Mouse (Mus musculus) heart, embryonic 10.5 days (tissue): ENCODE results near the gene Gm8068. TPM values are rescaled to one million over a fixed set of nuclear protein-coding genes. Genes with fewer than 3 reads are reported as not detected.
A peak's percentile ranks its signal among the peaks of the same experiment; 100 is the strongest.
"Not testable (repeated sequence)": the region's sequence is repeated elsewhere in the genome, so short reads cannot be mapped to it uniquely, and the experiment has no call there.

Source experiments
- DNase-seq: peaks from one replicate; pipeline ENCODE4 v3.0.0-alpha.2; 2017; ENCODE audit warnings: low spot score
- H3K27ac ChIP-seq: fragments of 300-500 bp; sonication (generic); 2 replicates; pipeline ENCODE4 v1.5.1; 2016; ENCODE audit warnings: mild to moderate bottlenecking
- H3K27me3 ChIP-seq: fragments of 300-500 bp; sonication (generic); 2 replicates; pipeline ENCODE4 v1.6.1; 2016; ENCODE audit warnings: mild to moderate bottlenecking; ENCODE audit not compliant: poor library complexity, insufficient read depth, severe bottlenecking
- H3K36me3 ChIP-seq: fragments of 300-500 bp; sonication (generic); 2 replicates; pipeline ENCODE4 v1.6.1; 2016; ENCODE audit warnings: mild to moderate bottlenecking, moderate library complexity
- H3K4me1 ChIP-seq: fragments of 300-500 bp; sonication (generic); 2 replicates; pipeline ENCODE4 v1.6.1; 2016; ENCODE audit warnings: mild to moderate bottlenecking
- H3K4me3 ChIP-seq: fragments of 300-500 bp; sonication (generic); 2 replicates; pipeline ENCODE4 v1.5.1; 2016; ENCODE audit warnings: mild to moderate bottlenecking, moderate library complexity
- H3K9me3 ChIP-seq: fragments of 300-500 bp; sonication (generic); 2 replicates; pipeline ENCODE4 v1.6.1; 2016; ENCODE audit warnings: mild to moderate bottlenecking, moderate library complexity
- WGBS: fragments of 180-500 bp; shearing (Covaris S2); methylation state at CpG from one replicate; pipeline ENCODE4 v1.1.7; 2016; 5-methylcytosine and 5-hydroxymethylcytosine counted together
- polyA plus RNA-seq: library from polyadenylated mRNA; unstranded; fragments of >200 nt; fragmentation: Nextera tagmentation; extraction: Ambion mirVana; gene quantifications from 2 replicates; pipeline ENCODE4 v1.2.1, GENCODE M21; 2016

The Gm8068 gene
- not detected in 2 replicates for polyA plus RNA-seq

GRCm38 (mm10) chr14:41701785-41702184 lies at the start of gene Gm8068:
Gene Gm8068 (minus strand): TSS chr14:41701885.
- H3K9me3 ChIP-seq, H3K27me3 ChIP-seq, H3K4me3 ChIP-seq, H3K36me3 ChIP-seq, DNase-seq, H3K4me1 ChIP-seq, H3K27ac ChIP-seq: not testable (repeated sequence)
- no CpG with 5 or more reads among the region's 3 CpGs for WGBS

GRCm38 (mm10) chr14:41750514-41750913 lies 48.8 kb upstream of the Gm8068 start, which contains the start of gene Gm7929:
Gene Gm7929 (minus strand): TSS chr14:41750614.
- H3K4me1 ChIP-seq, H3K27ac ChIP-seq, H3K9me3 ChIP-seq, H3K27me3 ChIP-seq, H3K4me3 ChIP-seq, H3K36me3 ChIP-seq, DNase-seq: not testable (repeated sequence)
- 92% methylated on average over 1 of the region's 1 CpGs for WGBS

- DNase-seq: peak; percentile 36
- 61% methylated on average over 17 of the region's 17 CpGs for WGBS
- H3K9me3 ChIP-seq, H3K4me1 ChIP-seq, H3K4me3 ChIP-seq, H3K27ac ChIP-seq, H3K27me3 ChIP-seq, H3K36me3 ChIP-seq: not testable (repeated sequence)
These were observed 21.8 kb upstream of the Gm8068 start for GRCm38 (mm10) chr14:41723437-41723836.

- H3K9me3 ChIP-seq, H3K36me3 ChIP-seq, H3K27ac ChIP-seq, H3K27me3 ChIP-seq, H3K4me1 ChIP-seq, DNase-seq, H3K4me3 ChIP-seq: not testable (repeated sequence)
- WGBS: 71% methylated on average over 1 of the region's 1 CpGs
These were observed 15.5 kb upstream of the Gm8068 start for GRCm38 (mm10) chr14:41717180-41717579.

- H3K4me1 ChIP-seq, H3K27ac ChIP-seq, H3K36me3 ChIP-seq, H3K9me3 ChIP-seq, H3K27me3 ChIP-seq, DNase-seq, H3K4me3 ChIP-seq: not testable (repeated sequence)
- WGBS: 81% methylated on average over 2 of the region's 2 CpGs
These were observed 53.5 kb downstream of the Gm8068 start for GRCm38 (mm10) chr14:41648176-41648575.

Other genes starting within 250 kb of the Gm8068 start
- gene Gm7954, start 248.4 kb downstream of the Gm8068 start, polyA plus RNA-seq: not detected in 2 replicates
- not detected in 2 replicates for gene Gm3486, start 212.4 kb downstream of the Gm8068 start, polyA plus RNA-seq
- not detected in 2 replicates for gene Gm7970, start 146.3 kb downstream of the Gm8068 start, polyA plus RNA-seq
- gene 1700049E17Rik2, start 128.7 kb downstream of the Gm8068 start, polyA plus RNA-seq: not detected in 2 replicates
- gene Gm3072, start 77.3 kb downstream of the Gm8068 start, polyA plus RNA-seq: not detected in 2 replicates
- not detected in 2 replicates for gene Gm3676, start 55.4 kb downstream of the Gm8068 start, polyA plus RNA-seq
- gene Gm7929, start 48.7 kb upstream of the Gm8068 start, polyA plus RNA-seq: not detected in 2 replicates
- gene Gm47189, start 70.6 kb upstream of the Gm8068 start, polyA plus RNA-seq: not detected in 2 replicates
- gene Gm7980, start 205.4 kb upstream of the Gm8068 start, polyA plus RNA-seq: not detected in 2 replicates
- not detected in 2 replicates for gene 1700049E17Rik1, start 223.1 kb upstream of the Gm8068 start, polyA plus RNA-seq
- not detected in 2 replicates for gene 1700024B05Rik, start 242.1 kb upstream of the Gm8068 start, polyA plus RNA-seq